Mouse (Mus musculus) cortical plate, adult 2 months (tissue): Measurements from ENCODE around the gene Ift140. TPM values are rescaled to one million over a fixed set of nuclear protein-coding genes. Genes with fewer than 3 reads are reported as not detected.

ENCODE experiments used
- H3K27ac ChIP-seq: fragments of 200-500 bp; 2 replicates; pipeline ENCODE4 v1.5.1; 2012; ENCODE audit warnings: low read length, control low read depth, inconsistent platforms; ENCODE audit not compliant: insufficient read depth
- H3K4me1 ChIP-seq: fragments of 200-500 bp; 2 replicates; pipeline ENCODE4 v1.6.1; 2011; ENCODE audit warnings: low read length; ENCODE audit not compliant: control insufficient read depth, insufficient read depth
- H3K4me3 ChIP-seq: fragments of 200-500 bp; 2 replicates; pipeline ENCODE4 v1.5.1; 2011; ENCODE audit warnings: mild to moderate bottlenecking, low read length, control low read depth; ENCODE audit not compliant: insufficient read depth
- CTCF ChIP-seq: fragments of 200-500 bp; IDR thresholded peaks from 2 replicates; pipeline ENCODE4 v1.5.1; 2011; ENCODE audit warnings: mild to moderate bottlenecking, control low read depth, low read length; ENCODE audit not compliant: insufficient read depth; ENCODE audit errors: extremely low read depth
- POLR2A ChIP-seq: fragments of 200-500 bp; IDR thresholded peaks from 2 replicates; pipeline ENCODE4 v1.6.1; 2011; ENCODE audit warnings: mild to moderate bottlenecking, low read length, control low read depth; ENCODE audit not compliant: insufficient read depth; ENCODE audit errors: extremely low read depth
- polyA plus RNA-seq: library from polyadenylated mRNA; depleted of rRNA; stranded (reverse); fragments of >200 nt; gene quantifications from 2 replicates; pipeline ENCODE4 v1.2.3, GENCODE M21; 2012

The Ift140 gene
- polyA plus RNA-seq, 1 experiment, result 22.2 TPM

- TF ChIP-seq CTCF (peak; percentile 44; the same call in 1 of the 2 replicates), POLR2A (no peak)
- no peaks in the 10 kb centered on the region for H3K4me1 ChIP-seq
- no peak overlapping the region for H3K4me3 ChIP-seq
- H3K27ac ChIP-seq, result no peak overlapping the region
These were observed 20.3 kb downstream of the Ift140 start for GRCm38 (mm10) chr17:25036183-25036582.

- TF ChIP-seq CTCF (no peak), POLR2A (no peak)
- H3K4me1 ChIP-seq, result no peaks in the 10 kb centered on the region
- H3K27ac ChIP-seq, result no peak overlapping the region
- H3K4me3 ChIP-seq, result no peak overlapping the region
These were observed 29.0 kb downstream of the Ift140 start for GRCm38 (mm10) chr17:25044879-25045278.

- H3K4me1 ChIP-seq, result no peaks in the 10 kb centered on the region
- TF ChIP-seq CTCF (no peak), POLR2A (no peak)
- H3K27ac ChIP-seq, result no peak overlapping the region
- no peak overlapping the region for H3K4me3 ChIP-seq
These were observed 29.4 kb downstream of the Ift140 start for GRCm38 (mm10) chr17:25045281-25045680.

- no peak overlapping the region for H3K4me3 ChIP-seq
- H3K4me1 ChIP-seq, result no peaks in the 10 kb centered on the region
- H3K27ac ChIP-seq, result no peak overlapping the region
- TF ChIP-seq CTCF, result no peak
- TF ChIP-seq POLR2A, result no peak
These were observed 31.3 kb downstream of the Ift140 start for GRCm38 (mm10) chr17:25047143-25047542.

- H3K4me3 ChIP-seq, result no peak overlapping the region
- H3K27ac ChIP-seq, result no peak overlapping the region
- H3K4me1 ChIP-seq, result no peaks in the 10 kb centered on the region
- TF ChIP-seq CTCF (no peak), POLR2A (no peak)
These were observed 37.4 kb downstream of the Ift140 start for GRCm38 (mm10) chr17:25053274-25053673.

GRCm38 (mm10) chr17:25057041-25057440 is 41.2 kb downstream of the Ift140 start:
- no peak overlapping the region for H3K27ac ChIP-seq
- TF ChIP-seq POLR2A (no peak), CTCF (no peak)
- no peak overlapping the region for H3K4me3 ChIP-seq
- no peaks in the 10 kb centered on the region for H3K4me1 ChIP-seq

GRCm38 (mm10) chr17:25063261-25063660 is 47.4 kb downstream of the Ift140 start:
- Histone ChIP-seq H3K4me1 (no peaks in the 10 kb centered on the region), H3K27ac (no peak overlapping the region), H3K4me3 (no peak overlapping the region)
- TF ChIP-seq CTCF, result no peak
- no peak for TF ChIP-seq POLR2A

GRCm38 (mm10) chr17:25063872-25064271 is 48.0 kb downstream of the Ift140 start:
- H3K4me3 ChIP-seq, result no peak overlapping the region
- TF ChIP-seq POLR2A, result no peak
- no peak for TF ChIP-seq CTCF
- H3K4me1 ChIP-seq, result no peaks in the 10 kb centered on the region
- H3K27ac ChIP-seq, result 0 out of 2 replicates have a peak overlapping the region, but pooled peaks have one; percentile 46

GRCm38 (mm10) chr17:25064351-25064750 is 48.5 kb downstream of the Ift140 start:
- TF ChIP-seq POLR2A (no peak), CTCF (no peak)
- Histone ChIP-seq H3K4me3 (no peak overlapping the region), H3K4me1 (no peaks in the 10 kb centered on the region), H3K27ac (0 out of 2 replicates have a peak overlapping the region, but pooled peaks have one; percentile 46)

GRCm38 (mm10) chr17:25065189-25065588 is 49.3 kb downstream of the Ift140 start:
- H3K27ac ChIP-seq, result no peak overlapping the region
- TF ChIP-seq POLR2A, result no peak
- no peak overlapping the region for H3K4me3 ChIP-seq
- H3K4me1 ChIP-seq, result no peaks in the 10 kb centered on the region

- Histone ChIP-seq H3K4me1 (no peaks in the 10 kb centered on the region), H3K4me3 (no peak overlapping the region), H3K27ac (peak overlapping the region; percentile 52)
- TF ChIP-seq POLR2A (no peak), CTCF (no peak)
These were observed 50.7 kb downstream of the Ift140 start for GRCm38 (mm10) chr17:25066595-25066994.
